Mouse (Mus musculus) hindbrain, embryonic 14.5 days (tissue): Measurements from ENCODE around the gene Mettl13. TPM values are rescaled to one million over a fixed set of nuclear protein-coding genes. Genes with fewer than 3 reads are reported as not detected.

Source experiments
- ATAC-seq: fragments of 200-750 bp; cut with Nextera tagmentation; 2 replicates; pipeline ENCODE4 v1.8.0; 2017; ENCODE audit warnings: moderate number of reproducible peaks, mild to moderate bottlenecking, moderate TSS enrichment, moderate library complexity; ENCODE audit not compliant: low FRiP score
- DNase-seq: peaks from one replicate; pipeline ENCODE4 v3.0.0-alpha.2; 2015; ENCODE audit warnings: low spot score
- H3K27ac ChIP-seq: fragments of 300-500 bp; sonication (generic); 2 replicates; pipeline ENCODE4 v1.5.1; 2014; ENCODE audit warnings: mild to moderate bottlenecking, moderate library complexity
- H3K27me3 ChIP-seq: fragments of 300-500 bp; sonication (generic); 2 replicates; pipeline ENCODE4 v1.6.1; 2014; ENCODE audit warnings: mild to moderate bottlenecking, low read length, mixed read lengths; ENCODE audit not compliant: control insufficient read depth, insufficient read depth
- H3K36me3 ChIP-seq: fragments of 300-500 bp; sonication (generic); replicated peaks from 2 replicates; pipeline ENCODE4 v1.6.1; 2014; ENCODE audit not compliant: control insufficient read depth, insufficient read depth
- H3K4me1 ChIP-seq: fragments of 300-500 bp; sonication (generic); replicated peaks from 2 replicates; pipeline ENCODE4 v1.6.1; 2014; ENCODE audit warnings: antibody characterized with exemption, low read length, mixed read lengths; ENCODE audit not compliant: control insufficient read depth, insufficient read depth
- H3K4me2 ChIP-seq: fragments of 300-500 bp; sonication (generic); replicated peaks from 2 replicates; pipeline ENCODE4 v1.6.1; 2014; ENCODE audit warnings: mild to moderate bottlenecking, moderate library complexity
- H3K4me3 ChIP-seq: fragments of 300-500 bp; sonication (generic); replicated peaks from 2 replicates; pipeline ENCODE4 v1.5.1; 2014; ENCODE audit warnings: mild to moderate bottlenecking, low read length
- H3K9ac ChIP-seq: fragments of 300-500 bp; sonication (generic); 2 replicates; pipeline ENCODE4 v1.6.1; 2014
- H3K9me3 ChIP-seq: fragments of 300-500 bp; sonication (generic); 2 replicates; pipeline ENCODE4 v1.6.1; 2016; ENCODE audit warnings: low read length; ENCODE audit not compliant: control insufficient read depth
- WGBS: fragments of 180-500 bp; shearing (Covaris S2); extraction: QIAGEN DNeasy Blood & Tissue Kit; methylation state at CpG from one replicate; pipeline ENCODE4 v1.1.7; 2014; 5-methylcytosine and 5-hydroxymethylcytosine counted together
- polyA plus RNA-seq: library from polyadenylated mRNA; unstranded; fragments of >200 nt; fragmentation: Nextera tagmentation; extraction: Ambion mirVana; gene quantifications from 2 replicates; pipeline ENCODE4 v1.2.1, GENCODE M21; 2014

Gene Mettl13
- polyA plus RNA-seq, 1 experiment from 2014 or later, result 12.2 TPM

- peak overlapping the region; percentile 95 for H3K27ac ChIP-seq
- H3K9me3 ChIP-seq, result 0 out of 2 replicates have a peak, but pooled peaks cover 4% of the 10 kb centered on the region
- H3K4me1 ChIP-seq, result peaks cover 14% of the 10 kb centered on the region
- DNase-seq (peak; percentile 37), ATAC-seq (no peak)
- no peaks in the 10 kb centered on the region for H3K27me3 ChIP-seq
- H3K36me3 ChIP-seq, result peaks cover 21% of the 10 kb centered on the region
- H3K4me2 ChIP-seq, result peak overlapping the region; percentile 65
- H3K4me3 ChIP-seq, result peak overlapping the region; percentile 98
- H3K9ac ChIP-seq, result peak overlapping the region; percentile 93
- WGBS, result under 1% methylated on average over 46 of the region's 46 CpGs
Observed at GRCm38 (mm10) chr1:162570931-162571601, 22.7 kb upstream of the Mettl13 start.

- Histone ChIP-seq H3K36me3 (peaks cover 13% of the 10 kb centered on the region), H3K4me1 (peaks cover 14% of the 10 kb centered on the region), H3K9me3 (0 out of 2 replicates have a peak, but pooled peaks cover 4% of the 10 kb centered on the region), H3K27ac (peak within 1 kb of the TSS; percentile 95), H3K9ac (peak within 1 kb of the TSS; percentile 93), H3K4me3 (peak within 1 kb of the TSS; percentile 98), H3K27me3 (no peaks in the 10 kb centered on the region), H3K4me2 (peak within 1 kb of the TSS; percentile 65)
- DNase-seq (peak; percentile 93), ATAC-seq (peak; percentile 98)
- under 1% methylated on average over 43 of the region's 43 CpGs for WGBS
Observed at GRCm38 (mm10) chr1:162570260-162570748, 22.0 kb upstream of the Mettl13 start, which contains the start of gene Vamp4. Gene Vamp4 (plus strand): TSS chr1:162570515.

- H3K9ac ChIP-seq, result no peak overlapping the region
- peaks cover 14% of the 10 kb centered on the region for H3K4me1 ChIP-seq
- WGBS, result 53% methylated on average over 3 of the region's 3 CpGs
- H3K27me3 ChIP-seq, result no peaks in the 10 kb centered on the region
- no peaks in the 10 kb centered on the region for H3K9me3 ChIP-seq
- DNase-seq (no peak), ATAC-seq (no peak)
- H3K27ac ChIP-seq, result no peak overlapping the region
- H3K36me3 ChIP-seq, result no peaks in the 10 kb centered on the region
- no peak overlapping the region for H3K4me2 ChIP-seq
- no peak overlapping the region for H3K4me3 ChIP-seq
Observed at GRCm38 (mm10) chr1:162567351-162567750, 19.0 kb upstream of the Mettl13 start.

DNA sequence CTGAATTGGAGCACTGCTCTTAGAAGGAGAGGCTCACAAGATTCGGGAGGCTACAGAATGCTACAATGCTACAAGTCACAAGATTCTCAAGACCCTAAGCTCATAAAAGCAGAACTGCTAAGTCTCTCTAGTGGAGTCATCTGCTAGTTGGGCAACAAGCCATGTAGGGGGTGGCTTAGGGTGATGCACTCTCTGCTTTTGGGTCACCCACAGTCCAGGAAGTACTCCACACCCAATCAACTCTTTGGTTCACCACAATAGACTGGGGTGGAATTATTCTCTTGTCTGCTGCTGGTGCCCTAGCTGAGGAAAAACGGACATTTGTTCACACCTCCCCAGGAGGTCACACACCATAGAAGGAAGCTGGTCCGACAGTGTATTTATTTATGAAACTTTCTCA is 16.6 kb upstream of the Mettl13 start:
- peaks cover 7% of the 10 kb centered on the region for H3K4me1 ChIP-seq
- no peaks in the 10 kb centered on the region for H3K9me3 ChIP-seq
- no peak overlapping the region for H3K4me3 ChIP-seq
- no peaks in the 10 kb centered on the region for H3K36me3 ChIP-seq
- H3K27me3 ChIP-seq, result no peaks in the 10 kb centered on the region
- 53% methylated on average over 3 of the region's 3 CpGs for WGBS
- no peak overlapping the region for H3K4me2 ChIP-seq
- DNase-seq (no peak), ATAC-seq (no peak)
- no peak overlapping the region for H3K9ac ChIP-seq
- no peak overlapping the region for H3K27ac ChIP-seq

DNA sequence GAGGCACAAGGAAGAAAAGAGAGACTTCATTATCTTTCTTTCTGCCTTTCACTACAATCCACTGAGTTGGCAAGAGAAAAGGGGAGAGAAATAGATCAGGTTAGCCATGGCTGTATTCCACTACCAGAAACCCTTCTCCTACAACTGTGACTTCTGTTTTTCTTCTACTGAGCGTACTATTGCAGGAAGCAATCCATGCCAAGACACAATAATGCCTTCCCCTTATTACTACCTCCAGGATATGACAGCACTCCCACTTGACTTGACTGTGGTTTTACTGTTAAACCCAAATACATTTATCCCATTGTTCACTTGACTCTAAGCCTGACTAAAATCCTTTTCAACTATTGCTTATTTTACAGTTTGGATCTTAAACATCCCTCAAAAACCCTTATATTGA is 14.9 kb upstream of the Mettl13 start:
- Histone ChIP-seq H3K27ac (no peak overlapping the region), H3K9me3 (no peaks in the 10 kb centered on the region), H3K4me3 (no peak overlapping the region), H3K9ac (no peak overlapping the region), H3K4me2 (no peak overlapping the region), H3K27me3 (no peaks in the 10 kb centered on the region), H3K4me1 (no peaks in the 10 kb centered on the region), H3K36me3 (no peaks in the 10 kb centered on the region)
- 93% methylated on average over 1 of the region's 1 CpGs for WGBS
- DNase-seq (no peak), ATAC-seq (no peak)

- Histone ChIP-seq H3K4me2 (no peak overlapping the region), H3K36me3 (no peaks in the 10 kb centered on the region), H3K4me3 (no peak overlapping the region), H3K27ac (no peak overlapping the region), H3K27me3 (no peaks in the 10 kb centered on the region), H3K9me3 (no peaks in the 10 kb centered on the region), H3K9ac (no peak overlapping the region), H3K4me1 (0 out of 2 replicates have a peak, but pooled peaks cover under 1% of the 10 kb centered on the region)
- WGBS, result 89% methylated on average over 3 of the region's 3 CpGs
- ATAC-seq, result no peak
- no peak for DNase-seq
Observed at GRCm38 (mm10) chr1:162554193-162554592, 5.8 kb upstream of the Mettl13 start.

GRCm38 (mm10) chr1:162552956-162553355 is 4.6 kb upstream of the Mettl13 start:
- no peak overlapping the region for H3K9ac ChIP-seq
- H3K36me3 ChIP-seq, result no peaks in the 10 kb centered on the region
- no peak overlapping the region for H3K27ac ChIP-seq
- no peak overlapping the region for H3K4me2 ChIP-seq
- 0 out of 2 replicates have a peak, but pooled peaks cover 6% of the 10 kb centered on the region for H3K4me1 ChIP-seq
- H3K27me3 ChIP-seq, result no peaks in the 10 kb centered on the region
- ATAC-seq, result no peak
- H3K4me3 ChIP-seq, result no peak overlapping the region
- no peak for DNase-seq
- 94% methylated on average over 9 of the region's 9 CpGs for WGBS
- no peaks in the 10 kb centered on the region for H3K9me3 ChIP-seq

DNA sequence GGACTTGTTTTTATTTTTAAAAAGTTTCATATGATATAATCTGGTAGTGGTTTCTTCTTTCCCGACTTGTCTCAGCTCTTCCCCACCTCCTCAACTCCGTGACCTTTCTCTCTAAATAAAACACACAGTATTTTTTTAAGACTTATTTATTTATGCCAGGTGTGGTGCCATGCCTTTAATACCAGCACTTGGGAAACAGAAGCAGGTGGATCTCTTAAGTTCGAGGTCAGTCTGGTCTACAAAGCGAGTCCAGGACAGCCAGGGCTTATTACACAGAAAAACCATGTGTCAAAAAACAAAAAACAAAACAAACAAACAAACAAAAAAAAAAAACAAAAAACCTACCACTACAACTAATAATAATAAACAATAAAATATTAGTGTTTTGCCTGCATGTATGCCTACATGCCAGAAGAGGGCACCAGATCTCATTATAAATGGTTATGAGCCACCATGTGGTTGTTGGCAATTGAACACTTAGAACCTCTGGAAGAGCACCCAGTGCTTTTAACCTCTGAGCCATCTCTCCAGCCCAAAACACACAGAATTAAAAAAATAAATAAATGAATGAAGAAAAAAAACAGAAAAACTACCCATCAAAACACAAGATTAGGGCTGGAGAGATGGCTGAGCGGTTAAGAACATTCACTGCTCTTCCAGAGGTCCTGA is 1.4 kb upstream of the Mettl13 start:
- Histone ChIP-seq H3K9ac (no peak overlapping the region), H3K9me3 (no peaks in the 10 kb centered on the region), H3K4me3 (no peak overlapping the region), H3K27ac (no peak overlapping the region), H3K4me1 (peaks cover 17% of the 10 kb centered on the region; the same call in 1 of the 2 replicates), H3K36me3 (peaks cover 17% of the 10 kb centered on the region), H3K4me2 (no peak overlapping the region), H3K27me3 (no peaks in the 10 kb centered on the region)
- no peak for ATAC-seq
- peak; percentile 62 for DNase-seq
- 80% methylated on average over 5 of the region's 5 CpGs for WGBS

GRCm38 (mm10) chr1:162548917-162549613 is 714 bp upstream of the Mettl13 start:
- peak overlapping the region; percentile 85 for H3K27ac ChIP-seq
- no peaks in the 10 kb centered on the region for H3K27me3 ChIP-seq
- ATAC-seq (no peak), DNase-seq (no peak)
- H3K9ac ChIP-seq, result peak overlapping the region; percentile 71
- peak overlapping the region; percentile 70 for H3K4me3 ChIP-seq
- peaks cover 24% of the 10 kb centered on the region for H3K36me3 ChIP-seq
- no peaks in the 10 kb centered on the region for H3K9me3 ChIP-seq
- 70% methylated on average over 10 of the region's 10 CpGs for WGBS
- peak overlapping the region; percentile 92 for H3K4me2 ChIP-seq
- peaks cover 17% of the 10 kb centered on the region; the same call in 1 of the 2 replicates for H3K4me1 ChIP-seq
